9 mouse cellular contexts compared by ENCODE assay signal in the genomic region with DNA sequence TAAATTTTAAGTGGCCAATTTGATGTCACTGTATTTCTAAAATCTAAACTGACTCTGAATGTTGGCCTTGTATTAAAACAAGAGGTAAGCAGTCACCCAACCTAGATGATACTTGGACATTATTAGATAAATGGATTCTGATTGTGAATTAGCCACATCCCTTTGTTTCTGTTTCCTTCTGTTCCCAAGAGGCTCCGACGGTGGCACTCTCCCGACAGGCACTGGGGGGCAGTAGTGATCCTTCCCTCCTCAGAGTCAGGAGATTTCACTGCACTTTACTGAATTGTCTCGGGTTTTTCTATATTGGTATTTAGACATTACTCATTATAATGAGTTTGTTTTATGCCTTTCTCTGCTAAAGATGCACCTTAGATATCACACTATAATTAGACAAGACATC.
A peak's percentile ranks its signal among the peaks of the same experiment; 100 is the strongest.
DNase-seq lines count a peak whose midpoint lies in the region; TF ChIP-seq lines count a peak whose summit lies in the region.
"Had no signal": no experiment of that assay in that cellular context is flagged by ENCODE, and none has a peak within 500 bp of the region (broad histone marks: within the 10 kb centered on the region; RNA-seq: fewer than 3 reads in every experiment).

No protein-coding gene starts in this region.

- TF ChIP-seq CTCF in gastrocnemius, adult 2 months (IDR thresholded peaks at IDR 0.05): peak; percentile 40

- intact Hi-C loops in gastrocnemius, adult 2 months (cut with DNase I): no loop called here
- intact Hi-C loops in gastrocnemius, postnatal 14 days (cut with DNase I; ENCODE audit: low total_unique reads): no loop called here

- H3K4me3 ChIP-seq in gastrocnemius, adult 2 months: no peak overlapping the region
- H3K4me3 ChIP-seq: limb, embryonic 12.5 days had no signal

- DNase-seq in gastrocnemius, adult 2 months: no peak
- DNase-seq in gastrocnemius, postnatal 14 days: no peak
- peak; percentile 76 for DNase-seq in A20 (ENCODE audit: low read depth, low spot score)
- DNase-seq in cerebellum, adult 9-10 months: peak; percentile 5
- peak; percentile 60 to 71 for DNase-seq in frontal cortex, postnatal 25 days (ENCODE audit: low spot score in 2 of 2)
- peak; percentile 75 to 83 for DNase-seq in left cerebral cortex, adult 18-20 months (ENCODE audit: low spot score in 2 of 2)
- DNase-seq in right cerebral cortex, adult 18-20 months: peak; percentile 73
- no peak for DNase-seq in gastrocnemius, adult 18-20 months (ENCODE audit: low spot score)

- no peak overlapping the region for H3K27ac ChIP-seq in gastrocnemius, adult 2 months
- H3K27ac ChIP-seq: limb, embryonic 12.5 days had no signal

Comparison
In these comparisons a context has a peak if more than half of its experiments do, and no peak if none do; other contexts are left out.
1. DNase-seq: peak in A20 (single experiment), cerebellum, adult 9-10 months (single experiment), frontal cortex, postnatal 25 days (2 of 2), left cerebral cortex, adult 18-20 months (2 of 2) and right cerebral cortex, adult 18-20 months (single experiment); none in gastrocnemius, adult 2 months (single experiment), gastrocnemius, postnatal 14 days (single experiment) and gastrocnemius, adult 18-20 months (single experiment).